Comparison of ENCODE assay signal across 8 mouse cellular contexts in the genomic region with DNA sequence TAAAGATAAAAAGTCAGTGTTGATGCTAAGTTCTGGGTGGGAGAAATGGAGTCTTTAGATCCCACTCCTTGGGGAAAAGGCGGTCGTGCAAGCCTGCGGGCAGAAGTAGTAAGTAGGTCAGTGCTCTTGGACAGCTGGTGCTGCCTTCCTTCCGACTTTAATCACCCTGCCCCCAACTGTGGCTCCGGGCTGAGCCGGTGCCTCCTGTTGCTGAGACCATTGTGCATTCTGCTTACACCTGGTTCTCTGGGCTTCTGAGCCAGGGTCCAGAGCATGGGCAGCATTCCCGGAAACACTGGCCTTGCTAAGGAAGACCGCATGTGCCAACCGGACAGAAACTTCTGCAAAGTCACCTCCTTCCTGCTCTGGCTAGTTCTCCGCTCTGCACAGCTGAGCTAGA. TPM values are rescaled to one million over a fixed set of nuclear protein-coding genes. Genes with fewer than 3 reads are reported as not detected.
DNase-seq lines count a peak whose midpoint lies in the region; ATAC-seq lines count a peak whose summit lies in the region.

No protein-coding gene starts in this region.

- peaks cover 61% of the 10 kb centered on the region for H3K36me3 ChIP-seq in megakaryocyte, embryonic 14.5 days (replicated peaks; ENCODE audit: low read length)
- peaks cover 65% of the 10 kb centered on the region for H3K36me3 ChIP-seq in embryonic facial prominence, embryonic 10.5 days (replicated peaks)
- H3K36me3 ChIP-seq in heart, embryonic 15.5 days = peaks cover 15% of the 10 kb centered on the region
- H3K36me3 ChIP-seq in neural tube, embryonic 12.5 days = peaks cover 47% of the 10 kb centered on the region

- H3K9ac ChIP-seq in heart, embryonic 15.5 days = peak overlapping the region; percentile 38
- no peak overlapping the region for H3K9ac ChIP-seq in neural tube, embryonic 12.5 days

- peak overlapping the region; percentile 99 for H3K27ac ChIP-seq in embryonic facial prominence, embryonic 10.5 days (replicated peaks)
- peak overlapping the region; percentile 99 for H3K27ac ChIP-seq in heart, embryonic 15.5 days
- H3K27ac ChIP-seq in neural tube, embryonic 12.5 days = no peak overlapping the region

- no peaks in the 10 kb centered on the region for H3K27me3 ChIP-seq in megakaryocyte, embryonic 14.5 days (replicated peaks)
- no peaks in the 10 kb centered on the region for H3K27me3 ChIP-seq in embryonic facial prominence, embryonic 10.5 days (replicated peaks; ENCODE audit: low read depth, poor library complexity, severe bottlenecking)
- H3K27me3 ChIP-seq in heart, embryonic 15.5 days = no peaks in the 10 kb centered on the region
- H3K27me3 ChIP-seq in neural tube, embryonic 12.5 days (replicated peaks) = no peaks in the 10 kb centered on the region

- no peak for DNase-seq in embryonic facial prominence, embryonic 10.5 days (ENCODE audit: low spot score)
- DNase-seq in kidney, postnatal 14 days = peak; percentile 76
- DNase-seq in urinary bladder, postnatal 4 days (ENCODE audit: low spot score in 2 of 2) = no peak
- no peak for DNase-seq in left cerebral cortex, adult 9 months (ENCODE audit: low spot score in 2 of 2)

- 68% methylated on average over 10 of the region's 10 CpGs for WGBS in embryonic facial prominence, embryonic 10.5 days
- 37% methylated on average over 10 of the region's 10 CpGs for WGBS in heart, embryonic 15.5 days
- 57% methylated on average over 10 of the region's 10 CpGs for WGBS in neural tube, embryonic 12.5 days

- peaks cover 94% of the 10 kb centered on the region for H3K4me1 ChIP-seq in megakaryocyte, embryonic 14.5 days
- peaks cover 58% of the 10 kb centered on the region for H3K4me1 ChIP-seq in embryonic facial prominence, embryonic 10.5 days
- H3K4me1 ChIP-seq in heart, embryonic 15.5 days (replicated peaks) = peaks cover 78% of the 10 kb centered on the region
- H3K4me1 ChIP-seq in neural tube, embryonic 12.5 days = peaks cover 59% of the 10 kb centered on the region

- peak overlapping the region; percentile 94 for H3K4me3 ChIP-seq in megakaryocyte, embryonic 14.5 days (replicated peaks)
- peak overlapping the region; percentile 86 for H3K4me3 ChIP-seq in embryonic facial prominence, embryonic 10.5 days
- peak overlapping the region; percentile 91 for H3K4me3 ChIP-seq in heart, embryonic 15.5 days
- H3K4me3 ChIP-seq in neural tube, embryonic 12.5 days = no peak overlapping the region

- H3K9me3 ChIP-seq in megakaryocyte, embryonic 14.5 days = no peaks in the 10 kb centered on the region
- no peaks in the 10 kb centered on the region for H3K9me3 ChIP-seq in embryonic facial prominence, embryonic 10.5 days
- no peaks in the 10 kb centered on the region for H3K9me3 ChIP-seq in heart, embryonic 15.5 days (replicated peaks)
- H3K9me3 ChIP-seq in neural tube, embryonic 12.5 days = no peaks in the 10 kb centered on the region

- H3K4me2 ChIP-seq in heart, embryonic 15.5 days = peak overlapping the region; percentile 65
- peak overlapping the region; percentile 80 for H3K4me2 ChIP-seq in neural tube, embryonic 12.5 days (replicated peaks)

- ATAC-seq in megakaryocyte, adult 5-6 weeks (ENCODE audit: poor library complexity, severe bottlenecking) = no peak
- no peak for ATAC-seq in heart, embryonic 15.5 days (replicated peaks; ENCODE audit: insufficient number of reproducible peaks, insufficient read depth, low FRiP score, low read depth)
- ATAC-seq in neural tube, embryonic 12.5 days (ENCODE audit: low FRiP score, low read depth) = no peak

RNA-seq across cellular contexts. Expression of a gene that starts 4.3 kb away (rescaled TPM):
- polyA plus RNA-seq in megakaryocyte, embryonic 14.5 days (2012; ENCODE audit: insufficient read depth, low replicate concordance) = 2,403 and 2,627 TPM in 2 replicates
- 192 and 215 TPM in 2 replicates for total RNA-seq in megakaryocyte, adult 5-6 weeks (2015)
- total RNA-seq in megakaryocyte, adult 5-6 weeks (2017) = 908 and 975 TPM in 2 replicates
- polyA plus RNA-seq in embryonic facial prominence, embryonic 10.5 days (2016; fragmentation: Nextera tagmentation; extraction: Ambion mirVana) = 2,716 and 3,081 TPM in 2 replicates
- 1,637 and 1,814 TPM in 2 replicates for polyA plus RNA-seq in heart, embryonic 15.5 days (2015; fragmentation: Nextera tagmentation; extraction: Ambion mirVana)
- 1,532 and 1,641 TPM in 2 replicates for polyA plus RNA-seq in neural tube, embryonic 12.5 days (2016; fragmentation: Nextera tagmentation; extraction: Ambion mirVana)

RNA-seq across cellular contexts. Expression of a gene that starts 19.5 kb away (rescaled TPM):
- polyA plus RNA-seq in megakaryocyte, embryonic 14.5 days (2012; ENCODE audit: insufficient read depth, low replicate concordance) = not detected in 2 replicates
- 0.58 and 0.66 TPM in 2 replicates for total RNA-seq in megakaryocyte, adult 5-6 weeks (2015)
- 0.88 and 1.3 TPM in 2 replicates for total RNA-seq in megakaryocyte, adult 5-6 weeks (2017)
- 0.24 and 0.64 TPM in 2 replicates for polyA plus RNA-seq in embryonic facial prominence, embryonic 10.5 days (2016; fragmentation: Nextera tagmentation; extraction: Ambion mirVana)
- 0.31 and 0.65 TPM in 2 replicates for polyA plus RNA-seq in heart, embryonic 15.5 days (2015; fragmentation: Nextera tagmentation; extraction: Ambion mirVana)
- 0.56 and 0.73 TPM in 2 replicates for polyA plus RNA-seq in neural tube, embryonic 12.5 days (2016; fragmentation: Nextera tagmentation; extraction: Ambion mirVana)

RNA-seq across cellular contexts. Expression of a gene that starts 43.3 kb away (rescaled TPM):
- 5.5 and 6.2 TPM in 2 replicates for polyA plus RNA-seq in megakaryocyte, embryonic 14.5 days (2012; ENCODE audit: insufficient read depth, low replicate concordance)
- 29.8 and 35.2 TPM in 2 replicates for total RNA-seq in megakaryocyte, adult 5-6 weeks (2015)
- 22.9 and 23.0 TPM in 2 replicates for total RNA-seq in megakaryocyte, adult 5-6 weeks (2017)
- 37.7 and 40.8 TPM in 2 replicates for polyA plus RNA-seq in embryonic facial prominence, embryonic 10.5 days (2016; fragmentation: Nextera tagmentation; extraction: Ambion mirVana)
- polyA plus RNA-seq in heart, embryonic 15.5 days (2015; fragmentation: Nextera tagmentation; extraction: Ambion mirVana) = 14.0 and 24.3 TPM in 2 replicates
- polyA plus RNA-seq in neural tube, embryonic 12.5 days (2016; fragmentation: Nextera tagmentation; extraction: Ambion mirVana) = 140 and 153 TPM in 2 replicates
